Mouse (Mus musculus): Measurements from ENCODE around the gene Pomc. TPM values are rescaled to one million over a fixed set of nuclear protein-coding genes. Genes with fewer than 3 reads are reported as not detected.
A peak's percentile ranks its signal among the peaks of the same experiment; 100 is the strongest.

Pomc gene
- polyA plus RNA-seq, 1 experiment from 2014 or later: 16.0 TPM

- H3K4me1 ChIP-seq (ENCODE audit: control insufficient read depth, insufficient read depth, low read length): peaks cover 5% of the 10 kb centered on the region; the same call in 1 of the 2 replicates
- H3K36me3 ChIP-seq (replicated peaks; ENCODE audit: control insufficient read depth, insufficient read depth, low read depth, low read length): no peaks in the 10 kb centered on the region
- DNase-seq (ENCODE audit: low spot score) (peak; percentile 7), ATAC-seq (replicated peaks; ENCODE audit: insufficient number of reproducible peaks, low FRiP score, low TSS enrichment, low read depth) (no peak)
- H3K4me2 ChIP-seq (ENCODE audit: low read depth, low read length): peak overlapping the region; percentile 90
- 65% methylated on average over 1 of the region's 1 CpGs for WGBS
- H3K9me3 ChIP-seq (replicated peaks; ENCODE audit: control insufficient read depth, low read length): no peaks in the 10 kb centered on the region
- no peak overlapping the region for H3K27ac ChIP-seq (replicated peaks; ENCODE audit: low read depth, low read length)
- H3K27me3 ChIP-seq (ENCODE audit: control insufficient read depth, insufficient read depth, low read length): no peaks in the 10 kb centered on the region
- H3K4me3 ChIP-seq (ENCODE audit: low read depth, low read length): peak overlapping the region; percentile 2; the same call in 1 of the 2 replicates
- H3K9ac ChIP-seq (replicated peaks; ENCODE audit: low read length): peak overlapping the region; percentile 41; the same call in 1 of the 2 replicates
Observed at GRCm38 (mm10) chr12:3980991-3981349, 26.2 kb downstream of the Pomc start.

- Histone ChIP-seq H3K27me3 (ENCODE audit: control insufficient read depth, insufficient read depth, low read length) (no peaks in the 10 kb centered on the region), H3K36me3 (replicated peaks; ENCODE audit: control insufficient read depth, insufficient read depth, low read depth, low read length) (no peaks in the 10 kb centered on the region), H3K4me3 (ENCODE audit: low read depth, low read length) (peak overlapping the region; percentile 47), H3K4me1 (ENCODE audit: control insufficient read depth, insufficient read depth, low read length) (peaks cover 5% of the 10 kb centered on the region; the same call in 1 of the 2 replicates), H3K9ac (replicated peaks; ENCODE audit: low read length) (peak overlapping the region; percentile 48), H3K27ac (replicated peaks; ENCODE audit: low read depth, low read length) (no peak overlapping the region), H3K9me3 (replicated peaks; ENCODE audit: control insufficient read depth, low read length) (no peaks in the 10 kb centered on the region), H3K4me2 (ENCODE audit: low read depth, low read length) (peak overlapping the region; percentile 90)
- ATAC-seq (replicated peaks; ENCODE audit: insufficient number of reproducible peaks, low FRiP score, low TSS enrichment, low read depth) (peak; percentile 92), DNase-seq (ENCODE audit: low spot score) (peak; percentile 91)
- under 1% methylated on average over 41 of the region's 41 CpGs for WGBS
Observed at GRCm38 (mm10) chr12:3981350-3982131, 26.8 kb downstream of the Pomc start.

- no peaks in the 10 kb centered on the region for H3K27me3 ChIP-seq (ENCODE audit: control insufficient read depth, insufficient read depth, low read length)
- ATAC-seq (replicated peaks; ENCODE audit: insufficient number of reproducible peaks, low FRiP score, low TSS enrichment, low read depth): no peak
- no peaks in the 10 kb centered on the region for H3K9me3 ChIP-seq (replicated peaks; ENCODE audit: control insufficient read depth, low read length)
- WGBS: 17% methylated on average over 6 of the region's 6 CpGs
- H3K4me3 ChIP-seq (ENCODE audit: low read depth, low read length): peak overlapping the region; percentile 47
- H3K4me2 ChIP-seq (ENCODE audit: low read depth, low read length): peak overlapping the region; percentile 90
- H3K9ac ChIP-seq (replicated peaks; ENCODE audit: low read length): no peak overlapping the region; the same call in none of the 2 replicates
- peak; percentile 13 for DNase-seq (ENCODE audit: low spot score)
- H3K27ac ChIP-seq (replicated peaks; ENCODE audit: low read depth, low read length): no peak overlapping the region
- H3K4me1 ChIP-seq (ENCODE audit: control insufficient read depth, insufficient read depth, low read length): peaks cover 5% of the 10 kb centered on the region; the same call in 1 of the 2 replicates
- no peaks in the 10 kb centered on the region for H3K36me3 ChIP-seq (replicated peaks; ENCODE audit: control insufficient read depth, insufficient read depth, low read depth, low read length)
Observed at GRCm38 (mm10) chr12:3982257-3982656, 27.5 kb downstream of the Pomc start.

- DNase-seq (ENCODE audit: low spot score): peak; percentile 91
- Histone ChIP-seq H3K9ac (replicated peaks; ENCODE audit: low read length) (no peak overlapping the region), H3K9me3 (replicated peaks; ENCODE audit: control insufficient read depth, low read length) (no peaks in the 10 kb centered on the region), H3K27ac (replicated peaks; ENCODE audit: low read depth, low read length) (no peak overlapping the region), H3K4me1 (ENCODE audit: control insufficient read depth, insufficient read depth, low read length) (peaks cover 5% of the 10 kb centered on the region; the same call in 1 of the 2 replicates), H3K36me3 (replicated peaks; ENCODE audit: control insufficient read depth, insufficient read depth, low read depth, low read length) (no peaks in the 10 kb centered on the region), H3K4me2 (ENCODE audit: low read depth, low read length) (no peak overlapping the region), H3K4me3 (ENCODE audit: low read depth, low read length) (no peak overlapping the region), H3K27me3 (ENCODE audit: control insufficient read depth, insufficient read depth, low read length) (no peaks in the 10 kb centered on the region)
- 4% methylated on average over 1 of the region's 1 CpGs for WGBS
- ATAC-seq (replicated peaks; ENCODE audit: insufficient number of reproducible peaks, low FRiP score, low TSS enrichment, low read depth): no peak
Observed at GRCm38 (mm10) chr12:3983736-3984135, 29.0 kb downstream of the Pomc start.

GRCm38 (mm10) chr12:3984446-3984845, 29.7 kb downstream of the Pomc start:
- Histone ChIP-seq H3K9ac (replicated peaks; ENCODE audit: low read length) (no peak overlapping the region), H3K4me2 (ENCODE audit: low read depth, low read length) (no peak overlapping the region), H3K4me3 (ENCODE audit: low read depth, low read length) (no peak overlapping the region), H3K9me3 (replicated peaks; ENCODE audit: control insufficient read depth, low read length) (no peaks in the 10 kb centered on the region), H3K36me3 (replicated peaks; ENCODE audit: control insufficient read depth, insufficient read depth, low read depth, low read length) (no peaks in the 10 kb centered on the region), H3K4me1 (ENCODE audit: control insufficient read depth, insufficient read depth, low read length) (peaks cover 5% of the 10 kb centered on the region; the same call in 1 of the 2 replicates), H3K27ac (replicated peaks; ENCODE audit: low read depth, low read length) (no peak overlapping the region), H3K27me3 (ENCODE audit: control insufficient read depth, insufficient read depth, low read length) (no peaks in the 10 kb centered on the region)
- ATAC-seq (replicated peaks; ENCODE audit: insufficient number of reproducible peaks, low FRiP score, low TSS enrichment, low read depth) (no peak), DNase-seq (ENCODE audit: low spot score) (no peak)
- WGBS: 86% methylated on average over 9 of the region's 9 CpGs

GRCm38 (mm10) chr12:3989943-3990342, 35.2 kb downstream of the Pomc start:
- no peak overlapping the region for H3K27ac ChIP-seq (replicated peaks; ENCODE audit: low read depth, low read length)

GRCm38 (mm10) chr12:3991047-3991446, 36.3 kb downstream of the Pomc start:
- DNase-seq (ENCODE audit: low spot score): no peak
- Histone ChIP-seq H3K4me1 (ENCODE audit: control insufficient read depth, insufficient read depth, low read length) (no peaks in the 10 kb centered on the region), H3K27ac (replicated peaks; ENCODE audit: low read depth, low read length) (no peak overlapping the region), H3K27me3 (ENCODE audit: control insufficient read depth, insufficient read depth, low read length) (no peaks in the 10 kb centered on the region), H3K36me3 (replicated peaks; ENCODE audit: control insufficient read depth, insufficient read depth, low read depth, low read length) (no peaks in the 10 kb centered on the region), H3K9me3 (replicated peaks; ENCODE audit: control insufficient read depth, low read length) (no peaks in the 10 kb centered on the region), H3K9ac (replicated peaks; ENCODE audit: low read length) (no peak overlapping the region), H3K4me2 (ENCODE audit: low read depth, low read length) (no peak overlapping the region), H3K4me3 (ENCODE audit: low read depth, low read length) (no peak overlapping the region)
- WGBS: 73% methylated on average over 3 of the region's 3 CpGs
- no peak for ATAC-seq (replicated peaks; ENCODE audit: insufficient number of reproducible peaks, low FRiP score, low TSS enrichment, low read depth)

More at GRCm38 (mm10) chr12:3989943-3990342, 35.2 kb downstream of the Pomc start:
- DNase-seq (ENCODE audit: low spot score): no peak
- ATAC-seq (replicated peaks; ENCODE audit: insufficient number of reproducible peaks, low FRiP score, low TSS enrichment, low read depth): no peak
- Histone ChIP-seq H3K4me2 (ENCODE audit: low read depth, low read length) (no peak overlapping the region; the same call in 1 of the 2 replicates), H3K4me1 (ENCODE audit: control insufficient read depth, insufficient read depth, low read length) (no peaks in the 10 kb centered on the region), H3K36me3 (replicated peaks; ENCODE audit: control insufficient read depth, insufficient read depth, low read depth, low read length) (no peaks in the 10 kb centered on the region), H3K9me3 (replicated peaks; ENCODE audit: control insufficient read depth, low read length) (no peaks in the 10 kb centered on the region), H3K27me3 (ENCODE audit: control insufficient read depth, insufficient read depth, low read length) (no peaks in the 10 kb centered on the region), H3K9ac (replicated peaks; ENCODE audit: low read length) (no peak overlapping the region), H3K4me3 (ENCODE audit: low read depth, low read length) (no peak overlapping the region)
- 60% methylated on average over 2 of the region's 2 CpGs for whole genome bisulfite sequencing

GRCm38 (mm10) chr12:3996749-3997148, 42.0 kb downstream of the Pomc start:
- no peak for DNase-seq (ENCODE audit: low spot score)
- Histone ChIP-seq H3K27me3 (ENCODE audit: control insufficient read depth, insufficient read depth, low read length) (no peaks in the 10 kb centered on the region), H3K4me1 (ENCODE audit: control insufficient read depth, insufficient read depth, low read length) (no peaks in the 10 kb centered on the region), H3K4me3 (ENCODE audit: low read depth, low read length) (no peak overlapping the region), H3K9ac (replicated peaks; ENCODE audit: low read length) (no peak overlapping the region), H3K4me2 (ENCODE audit: low read depth, low read length) (no peak overlapping the region), H3K36me3 (replicated peaks; ENCODE audit: control insufficient read depth, insufficient read depth, low read depth, low read length) (no peaks in the 10 kb centered on the region), H3K9me3 (replicated peaks; ENCODE audit: control insufficient read depth, low read length) (no peaks in the 10 kb centered on the region), H3K27ac (replicated peaks; ENCODE audit: low read depth, low read length) (no peak overlapping the region)
- ATAC-seq (replicated peaks; ENCODE audit: insufficient number of reproducible peaks, low FRiP score, low TSS enrichment, low read depth): no peak
- 86% methylated on average over 9 of the region's 9 CpGs for WGBS

Data from embryonic facial prominence, embryonic 11.5 days (tissue).